Mouse (Mus musculus): Measurements from ENCODE around the gene Kras. TPM values are rescaled to one million over a fixed set of nuclear protein-coding genes. Genes with fewer than 3 reads are reported as not detected.

The Kras gene
- polyA plus RNA-seq, 1 experiment from 2014 or later = 90.0 TPM

GRCm38 (mm10) chr6:145205142-145205541, 44.9 kb downstream of the Kras start:
- no peak for ATAC-seq (ENCODE audit: low FRiP score)
- no peaks in the 10 kb centered on the region for H3K9me3 ChIP-seq
- H3K27ac ChIP-seq = no peak overlapping the region
- no peak overlapping the region for H3K9ac ChIP-seq
- H3K4me3 ChIP-seq = no peak overlapping the region
- WGBS = 79% methylated on average over 10 of the region's 10 CpGs
- peaks cover 3% of the 10 kb centered on the region for H3K4me1 ChIP-seq (replicated peaks)
- no peaks in the 10 kb centered on the region for H3K36me3 ChIP-seq
- no peak overlapping the region for H3K4me2 ChIP-seq
- no peaks in the 10 kb centered on the region for H3K27me3 ChIP-seq

DNA sequence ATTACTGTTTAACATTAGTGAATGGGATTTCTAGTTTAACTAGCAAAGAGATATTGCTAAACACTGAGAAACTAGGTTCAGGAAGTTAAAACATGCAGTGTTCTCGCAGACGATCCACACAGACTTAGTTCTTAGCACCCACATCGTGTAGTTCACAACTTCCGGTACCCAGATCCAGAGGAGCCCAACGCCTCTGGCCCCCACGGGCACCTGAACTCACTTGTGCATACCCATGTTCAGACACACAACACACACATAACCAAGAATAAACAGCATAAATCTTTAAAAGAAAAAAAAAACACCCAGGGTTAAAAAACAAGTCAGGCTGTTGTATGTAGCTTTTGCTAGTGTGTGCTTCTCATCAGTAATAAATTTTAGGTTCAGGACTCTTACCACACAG, 45.6 kb downstream of the Kras start:
- Histone ChIP-seq H3K9me3 (no peaks in the 10 kb centered on the region), H3K36me3 (no peaks in the 10 kb centered on the region), H3K4me1 (replicated peaks) (no peaks in the 10 kb centered on the region), H3K9ac (no peak overlapping the region), H3K27me3 (no peaks in the 10 kb centered on the region), H3K4me2 (no peak overlapping the region), H3K27ac (no peak overlapping the region), H3K4me3 (no peak overlapping the region)
- ATAC-seq (ENCODE audit: low FRiP score) = no peak
- WGBS = 96% methylated on average over 6 of the region's 6 CpGs

- ATAC-seq (ENCODE audit: low FRiP score) = no peak
- 83% methylated on average over 13 of the region's 13 CpGs for WGBS
- Histone ChIP-seq H3K4me3 (no peak overlapping the region), H3K27me3 (no peaks in the 10 kb centered on the region), H3K4me2 (no peak overlapping the region), H3K4me1 (replicated peaks) (no peaks in the 10 kb centered on the region), H3K36me3 (no peaks in the 10 kb centered on the region), H3K9me3 (no peaks in the 10 kb centered on the region), H3K9ac (no peak overlapping the region), H3K27ac (no peak overlapping the region)
These were observed 47.5 kb downstream of the Kras start for GRCm38 (mm10) chr6:145202432-145203125.

GRCm38 (mm10) chr6:145197949-145198686, 51.9 kb downstream of the Kras start:
- Histone ChIP-seq H3K27ac (no peak overlapping the region), H3K9ac (no peak overlapping the region), H3K36me3 (no peaks in the 10 kb centered on the region), H3K4me3 (no peak overlapping the region), H3K4me1 (replicated peaks) (no peaks in the 10 kb centered on the region), H3K4me2 (no peak overlapping the region), H3K9me3 (no peaks in the 10 kb centered on the region), H3K27me3 (no peaks in the 10 kb centered on the region)
- no peak for ATAC-seq (ENCODE audit: low FRiP score)
- WGBS = 97% methylated on average over 8 of the region's 8 CpGs

DNA sequence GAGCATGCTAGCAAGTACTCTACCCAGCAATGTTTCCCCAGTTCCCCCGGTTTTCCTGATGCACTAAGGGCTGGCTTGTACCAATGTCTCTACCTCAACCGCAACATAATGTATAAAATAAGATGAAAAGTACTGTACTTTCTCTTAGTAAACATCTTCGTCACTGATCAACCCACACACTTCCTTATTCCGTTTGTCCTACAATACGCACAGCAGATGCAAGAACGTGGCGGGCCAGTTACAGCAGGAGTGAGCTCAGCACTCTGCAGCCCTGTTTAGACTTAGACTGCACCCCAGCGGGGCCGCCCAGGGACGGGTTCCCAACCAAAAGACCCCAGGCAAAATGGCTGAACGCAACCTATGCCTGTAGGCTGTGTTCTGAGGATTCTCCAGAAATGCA, 56.6 kb downstream of the Kras start:
- no peak for ATAC-seq (ENCODE audit: low FRiP score)
- Histone ChIP-seq H3K27ac (no peak overlapping the region), H3K4me1 (replicated peaks) (no peaks in the 10 kb centered on the region), H3K9ac (no peak overlapping the region), H3K9me3 (no peaks in the 10 kb centered on the region), H3K27me3 (no peaks in the 10 kb centered on the region), H3K36me3 (no peaks in the 10 kb centered on the region), H3K4me2 (no peak overlapping the region), H3K4me3 (no peak overlapping the region)
- WGBS = 85% methylated on average over 11 of the region's 11 CpGs

- Histone ChIP-seq H3K27me3 (no peaks in the 10 kb centered on the region), H3K4me1 (replicated peaks) (no peaks in the 10 kb centered on the region), H3K36me3 (no peaks in the 10 kb centered on the region), H3K4me3 (no peak overlapping the region), H3K27ac (no peak overlapping the region), H3K4me2 (no peak overlapping the region), H3K9ac (no peak overlapping the region), H3K9me3 (no peaks in the 10 kb centered on the region)
- no peak for ATAC-seq (ENCODE audit: low FRiP score)
- WGBS = 93% methylated on average over 3 of the region's 3 CpGs
These were observed 57.0 kb downstream of the Kras start for GRCm38 (mm10) chr6:145193038-145193437.

DNA sequence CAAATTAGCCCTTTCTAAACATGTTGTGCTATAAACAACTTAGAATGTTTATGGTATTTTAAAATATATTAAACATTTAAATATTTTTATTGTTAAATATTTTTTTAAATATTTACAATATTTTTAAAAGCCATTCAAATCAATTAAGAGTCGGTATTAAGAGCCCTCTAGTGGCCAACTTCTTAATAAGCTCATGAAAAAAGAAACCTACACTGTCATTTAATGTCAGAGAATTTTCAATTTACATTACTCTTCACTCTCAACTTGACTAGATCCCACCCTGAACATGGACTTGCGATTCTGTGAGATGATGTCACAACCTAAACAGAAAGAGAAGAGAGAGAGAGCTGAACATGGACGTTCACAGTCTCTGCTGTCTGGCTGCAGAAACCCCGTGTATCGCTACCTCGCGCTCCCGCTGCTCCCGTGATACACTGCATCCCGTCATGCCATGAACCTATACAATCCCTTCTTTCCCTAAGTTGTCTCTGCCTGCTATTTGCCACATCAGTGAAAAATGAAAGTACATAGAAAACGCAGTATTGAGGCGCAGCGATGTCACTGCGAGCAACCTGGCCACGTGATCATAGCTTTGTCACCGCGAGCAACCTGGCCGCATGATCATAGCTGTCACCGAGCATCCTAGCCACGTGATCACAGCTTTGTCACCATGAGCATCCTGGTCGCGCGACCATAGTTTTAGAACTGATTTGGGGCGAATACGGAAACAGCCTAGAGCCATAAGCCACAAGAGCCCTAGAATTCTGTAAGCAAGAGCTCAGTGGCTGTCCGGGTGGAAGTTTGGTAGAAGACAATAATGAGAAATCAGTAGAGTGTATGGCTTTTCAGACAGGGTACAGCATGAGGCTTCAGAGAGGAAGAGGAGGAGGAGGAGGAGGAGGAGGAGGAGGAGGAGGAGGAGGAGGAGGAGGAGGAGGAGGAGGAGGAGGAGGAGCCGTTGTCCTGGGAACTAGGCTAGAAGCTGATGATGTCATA, 62.6 kb downstream of the Kras start:
- Histone ChIP-seq H3K4me2 (peak overlapping the region; percentile 42), H3K36me3 (no peaks in the 10 kb centered on the region), H3K27me3 (no peaks in the 10 kb centered on the region), H3K4me3 (peak overlapping the region; percentile 23), H3K9me3 (no peaks in the 10 kb centered on the region), H3K4me1 (replicated peaks) (no peaks in the 10 kb centered on the region), H3K9ac (no peak overlapping the region), H3K27ac (peak overlapping the region; percentile 56; the same call in 1 of the 2 replicates)
- 59% methylated on average over 27 of the region's 27 CpGs for WGBS
- peak; percentile 73 for ATAC-seq (ENCODE audit: low FRiP score)

- WGBS = 94% methylated on average over 1 of the region's 1 CpGs
- no peak for ATAC-seq (ENCODE audit: low FRiP score)
- no peaks in the 10 kb centered on the region for H3K27me3 ChIP-seq
- no peak overlapping the region for H3K4me2 ChIP-seq
- H3K27ac ChIP-seq = no peak overlapping the region
- H3K9me3 ChIP-seq = no peaks in the 10 kb centered on the region
- no peak overlapping the region for H3K9ac ChIP-seq
- no peak overlapping the region for H3K4me3 ChIP-seq
- H3K4me1 ChIP-seq (replicated peaks) = no peaks in the 10 kb centered on the region
- H3K36me3 ChIP-seq = no peaks in the 10 kb centered on the region
These were observed 63.9 kb downstream of the Kras start for GRCm38 (mm10) chr6:145186096-145186495.

GRCm38 (mm10) chr6:145182044-145182443, 68.0 kb downstream of the Kras start:
- ATAC-seq (ENCODE audit: low FRiP score) = no peak
- no peak overlapping the region for H3K4me2 ChIP-seq
- WGBS = 81% methylated on average over 8 of the region's 8 CpGs

GRCm38 (mm10) chr6:145179665-145180064, 70.4 kb downstream of the Kras start:
- no peak for ATAC-seq (ENCODE audit: low FRiP score)
- no peaks in the 10 kb centered on the region for H3K36me3 ChIP-seq
- no peak overlapping the region for H3K27ac ChIP-seq
- peaks cover under 1% of the 10 kb centered on the region for H3K4me1 ChIP-seq (replicated peaks)
- H3K27me3 ChIP-seq = peaks cover 23% of the 10 kb centered on the region
- WGBS = 22% methylated on average over 6 of the region's 6 CpGs
- H3K4me2 ChIP-seq = no peak overlapping the region
- H3K9me3 ChIP-seq = no peaks in the 10 kb centered on the region
- no peak overlapping the region for H3K9ac ChIP-seq
- no peak overlapping the region for H3K4me3 ChIP-seq

More at GRCm38 (mm10) chr6:145182044-145182443, 68.0 kb downstream of the Kras start:
- Histone ChIP-seq H3K27me3 (peaks cover 3% of the 10 kb centered on the region; the same call in 1 of the 2 replicates), H3K36me3 (no peaks in the 10 kb centered on the region), H3K27ac (no peak overlapping the region), H3K9ac (no peak overlapping the region), H3K9me3 (no peaks in the 10 kb centered on the region), H3K4me3 (no peak overlapping the region), H3K4me1 (replicated peaks) (no peaks in the 10 kb centered on the region)

DNA sequence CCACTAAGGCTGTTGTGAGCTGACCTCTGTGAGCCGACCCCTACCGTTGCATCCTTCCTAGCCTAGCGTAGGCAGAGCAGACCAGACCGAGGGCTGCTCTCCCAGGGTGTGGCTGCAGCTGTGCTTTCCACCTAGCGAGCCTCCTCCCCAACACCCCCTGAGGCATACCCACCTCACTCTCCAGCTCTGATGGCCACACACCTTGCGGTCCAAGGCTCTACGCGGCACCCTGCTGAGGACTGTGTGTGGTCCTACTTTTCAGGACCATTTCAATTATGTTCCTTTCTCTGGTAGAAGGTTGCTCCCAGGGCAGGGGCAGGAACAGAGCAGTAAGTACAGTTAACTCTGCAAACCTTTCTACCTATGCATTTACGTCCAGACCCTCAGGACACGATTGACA, 73.6 kb downstream of the Kras start:
- Histone ChIP-seq H3K27ac (no peak overlapping the region), H3K4me2 (no peak overlapping the region), H3K27me3 (peaks cover 30% of the 10 kb centered on the region), H3K9me3 (no peaks in the 10 kb centered on the region), H3K4me3 (no peak overlapping the region), H3K4me1 (replicated peaks) (peaks cover 19% of the 10 kb centered on the region), H3K36me3 (no peaks in the 10 kb centered on the region), H3K9ac (no peak overlapping the region)
- 54% methylated on average over 10 of the region's 10 CpGs for WGBS
- no peak for ATAC-seq (ENCODE audit: low FRiP score)

GRCm38 (mm10) chr6:145175571-145175981, 74.5 kb downstream of the Kras start:
- Histone ChIP-seq H3K4me1 (replicated peaks) (peaks cover 19% of the 10 kb centered on the region), H3K9me3 (no peaks in the 10 kb centered on the region), H3K9ac (no peak overlapping the region), H3K27me3 (peaks cover 30% of the 10 kb centered on the region), H3K27ac (no peak overlapping the region), H3K4me2 (no peak overlapping the region), H3K36me3 (no peaks in the 10 kb centered on the region), H3K4me3 (no peak overlapping the region)
- 37% methylated on average over 9 of the region's 9 CpGs for WGBS
- no peak for ATAC-seq (ENCODE audit: low FRiP score)
